Mouse (Mus musculus) T-helper 2 cell (primary cell): ENCODE results near the gene Shc3.

Source experiments
- in situ Hi-C: fragments of 300-600 bp; cut with MboI, MseI; formaldehyde crosslinking; loops from one replicate; pipeline ENCODE4 v1.15.1; 2025; ENCODE audit warnings: high pct_unique_total_duplicates

Gene Shc3

DNA sequence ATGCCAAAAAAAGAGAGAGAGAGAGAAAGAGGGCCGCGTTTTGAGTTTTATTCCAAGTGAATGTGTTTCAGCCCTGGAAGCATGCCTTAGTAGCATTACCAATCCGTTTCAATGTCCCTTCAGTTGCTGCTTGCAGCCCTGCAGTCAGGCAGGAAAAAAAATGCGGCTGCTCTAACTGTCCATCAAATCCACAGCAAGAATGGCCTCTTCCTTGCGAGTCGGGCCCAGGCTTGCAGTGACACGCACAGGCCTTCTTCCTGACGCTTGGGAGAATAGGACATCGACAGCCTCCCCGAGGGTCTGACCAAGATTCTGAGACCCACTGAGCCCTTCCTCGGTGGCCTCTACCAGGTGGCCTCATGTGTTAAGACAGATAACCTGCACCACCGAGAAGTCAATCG is 718 bp downstream of the Shc3 start:
- in situ Hi-C loops: no loop called here

DNA sequence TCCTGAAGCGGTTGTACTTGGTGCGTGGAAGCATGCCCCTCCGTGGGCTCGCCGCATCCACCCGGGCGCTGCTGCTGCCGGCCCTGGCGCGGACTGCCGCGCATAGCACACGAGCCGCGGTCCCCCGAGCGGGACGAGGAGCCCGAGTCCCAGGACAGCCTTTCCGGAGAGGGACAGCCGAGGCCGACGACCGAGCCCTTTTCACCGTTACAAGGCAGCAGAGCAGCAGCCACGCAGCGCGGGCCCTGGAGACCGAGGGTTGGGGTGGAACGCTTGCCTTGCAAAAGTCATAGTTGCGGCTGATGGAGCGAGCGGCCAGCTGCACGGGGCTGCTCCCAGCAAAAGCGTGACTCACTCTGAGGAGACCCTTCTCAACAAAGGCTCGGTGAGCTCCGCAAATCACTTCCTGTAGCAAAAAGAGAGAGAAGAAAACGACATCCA is 1.8 kb downstream of the Shc3 start:
- in situ Hi-C loops: no loop called here

DNA sequence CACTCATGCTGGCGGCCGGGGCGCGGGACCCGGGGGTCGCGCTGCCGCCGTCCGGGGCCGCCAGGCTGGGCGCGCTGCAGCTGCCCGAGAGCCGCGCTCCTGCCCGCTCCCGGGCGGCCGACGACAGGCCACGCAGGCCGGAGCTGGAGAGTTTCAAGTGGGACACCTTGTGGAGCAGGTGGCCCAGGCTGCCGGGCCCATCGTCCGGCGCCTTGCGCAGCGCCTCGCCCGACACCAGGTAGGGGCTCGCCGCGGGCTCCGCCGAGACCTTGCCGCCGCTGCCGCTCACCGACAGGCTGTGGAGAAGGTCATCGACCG is 2.2 kb downstream of the Shc3 start:
- in situ Hi-C loops: no loop called here

DNA sequence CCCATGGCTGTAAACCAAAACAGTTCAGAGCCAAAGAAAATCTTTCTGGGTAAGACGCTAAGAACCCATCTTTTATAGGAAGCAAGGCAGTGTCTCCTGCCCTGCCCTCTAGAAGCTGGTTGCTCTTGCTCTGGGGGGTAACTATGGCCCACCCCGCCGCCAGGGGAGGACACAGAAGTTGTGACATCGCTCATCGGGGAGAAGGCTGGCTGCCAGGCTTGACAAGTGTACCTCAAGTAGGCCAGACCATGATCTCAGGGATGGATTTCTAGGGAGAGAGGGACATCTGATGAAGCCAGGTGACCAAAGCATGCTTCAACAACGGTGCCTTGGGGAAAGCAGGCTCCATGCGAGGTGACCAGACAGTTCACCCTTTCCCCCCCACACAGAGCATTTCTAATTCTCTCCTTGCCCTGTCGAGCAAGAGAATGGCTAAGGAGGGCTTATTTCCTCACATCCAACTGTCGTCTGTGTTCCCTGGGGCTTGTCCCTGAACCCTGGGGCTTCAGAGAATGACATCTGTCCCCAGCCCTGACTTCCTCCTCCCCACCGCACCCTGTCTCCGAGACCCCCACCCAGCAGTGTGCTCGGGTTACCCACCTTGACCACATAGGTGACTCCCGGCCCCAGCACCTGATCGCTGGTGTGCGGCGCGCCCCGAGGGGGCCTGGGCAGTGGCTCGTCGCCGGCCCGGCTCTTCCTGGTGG is 2.7 kb downstream of the Shc3 start:
- in situ Hi-C loops: no loop called here

DNA sequence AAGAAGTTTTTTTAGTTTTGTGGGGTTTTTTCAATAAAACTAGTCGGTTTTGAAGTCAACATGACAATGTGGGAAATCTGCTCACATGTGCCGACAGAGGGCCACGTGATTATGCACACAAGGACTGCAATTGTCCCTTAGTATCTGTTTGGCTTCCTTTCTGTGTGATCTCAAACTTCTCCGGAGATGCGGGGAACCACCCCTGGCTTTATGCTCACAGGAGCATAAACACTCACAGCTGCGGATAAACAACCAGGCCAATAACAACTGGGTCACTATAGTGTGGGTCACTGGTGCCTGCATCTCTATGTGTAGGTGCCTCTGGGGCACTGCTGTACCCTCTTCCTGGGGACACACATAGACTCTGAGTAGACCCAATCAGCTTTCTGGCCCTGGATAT is 4.5 kb downstream of the Shc3 start:
- in situ Hi-C loops: no loop called here

DNA sequence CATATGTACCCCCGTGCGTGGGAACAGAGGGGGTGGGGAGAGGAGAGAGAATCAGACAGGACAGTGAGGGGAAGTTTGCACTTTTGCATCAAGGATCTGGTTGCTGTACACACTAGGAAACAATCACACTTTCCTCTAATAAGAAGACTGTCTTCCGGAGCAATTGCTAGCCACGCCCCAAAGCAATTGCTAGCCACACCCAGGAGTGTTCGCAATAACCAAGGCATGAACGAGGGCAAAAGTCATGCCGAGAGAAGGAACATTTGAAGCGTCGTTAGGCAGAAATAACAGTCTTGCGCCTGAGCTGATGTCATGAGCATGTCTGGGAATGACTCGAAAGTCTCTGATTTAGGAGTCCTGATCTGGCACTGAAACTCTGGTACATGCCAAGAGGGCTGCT is 15.9 kb downstream of the Shc3 start:
- in situ Hi-C loops: no loop called here

DNA sequence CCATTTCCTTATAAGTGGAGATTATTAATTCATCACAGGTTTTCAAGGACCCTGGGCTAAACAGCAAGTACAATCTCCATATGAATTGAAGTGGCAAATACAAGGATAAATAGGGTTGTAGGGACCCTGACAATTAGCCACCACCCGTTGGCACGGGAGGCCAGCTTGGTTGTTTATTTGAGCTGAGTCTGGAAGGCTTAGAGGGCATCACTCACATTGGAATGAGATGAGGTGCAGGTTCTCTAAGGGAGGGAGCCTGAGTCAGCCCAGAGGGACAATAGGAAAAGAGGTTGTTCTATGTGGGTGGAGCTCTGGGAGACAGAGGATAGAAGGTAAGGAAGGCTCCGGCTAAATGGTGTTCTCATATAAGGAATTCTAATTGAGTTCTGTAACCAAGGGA is 17.0 kb downstream of the Shc3 start:
- in situ Hi-C loops: no loop called here

DNA sequence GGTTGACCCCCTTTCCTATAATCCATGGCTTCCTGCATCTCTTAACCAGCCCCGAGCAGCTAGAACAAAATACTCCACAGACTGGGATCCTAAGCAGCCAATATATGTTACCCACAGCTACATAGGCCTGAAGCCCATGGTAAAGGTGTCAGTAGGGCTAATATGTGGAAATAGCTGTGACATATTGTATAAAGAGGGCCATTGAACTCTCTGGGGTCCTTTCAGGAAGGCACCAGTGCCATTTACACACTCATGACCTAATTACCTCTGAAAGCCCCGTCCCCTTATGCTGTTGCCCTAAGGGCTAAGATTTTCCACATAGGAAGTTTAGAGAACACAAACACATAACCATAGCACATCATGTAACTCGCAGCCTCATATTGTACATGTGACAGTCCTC is 17.4 kb downstream of the Shc3 start:
- in situ Hi-C loops: no loop called here

DNA sequence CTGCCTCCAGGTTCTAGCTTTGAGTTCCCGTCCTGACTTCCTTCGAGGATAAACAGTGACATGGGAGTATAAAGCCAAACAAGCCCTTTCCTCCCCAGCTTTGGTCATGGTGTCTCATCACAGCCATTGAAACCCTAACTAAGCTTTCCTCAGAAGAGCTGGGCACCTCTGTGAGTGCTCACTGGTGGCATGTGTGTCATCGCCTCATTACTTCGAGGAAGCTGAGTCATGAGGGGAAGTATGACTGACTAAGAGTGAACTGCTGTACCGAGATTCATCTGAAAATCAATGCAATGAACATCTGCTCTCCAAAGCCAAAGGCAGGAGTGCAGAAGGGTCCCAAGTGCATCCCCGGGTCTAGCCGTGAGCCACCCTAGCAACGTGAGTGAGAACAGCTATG is 29.4 kb downstream of the Shc3 start:
- in situ Hi-C loops: loop anchor here (10.0 kb wide), 1 partner anchor 775 kb away; no protein-coding TSS in a partner anchor

DNA sequence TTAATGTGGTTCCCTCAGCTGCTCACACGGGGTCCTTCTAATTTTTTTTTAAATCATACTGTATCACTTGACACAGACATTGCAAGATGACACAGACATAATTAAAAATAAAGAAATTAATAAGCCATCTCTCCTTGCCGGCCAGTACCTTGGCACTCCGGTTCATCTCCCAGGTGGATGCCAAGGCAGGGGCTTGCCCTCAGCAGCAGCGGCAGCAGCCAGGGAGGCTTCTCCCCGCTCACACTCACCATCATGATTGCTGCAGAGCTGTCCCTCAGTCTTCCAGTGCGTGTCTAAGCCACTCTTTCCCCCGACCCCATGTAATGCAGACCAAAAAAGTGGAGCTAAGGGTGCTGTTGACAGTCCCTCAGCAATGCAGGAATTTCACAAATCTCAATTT is 33.9 kb downstream of the Shc3 start:
- in situ Hi-C loops: loop anchor here (10.0 kb wide), 1 partner anchor 779 kb away; no protein-coding TSS in a partner anchor

DNA sequence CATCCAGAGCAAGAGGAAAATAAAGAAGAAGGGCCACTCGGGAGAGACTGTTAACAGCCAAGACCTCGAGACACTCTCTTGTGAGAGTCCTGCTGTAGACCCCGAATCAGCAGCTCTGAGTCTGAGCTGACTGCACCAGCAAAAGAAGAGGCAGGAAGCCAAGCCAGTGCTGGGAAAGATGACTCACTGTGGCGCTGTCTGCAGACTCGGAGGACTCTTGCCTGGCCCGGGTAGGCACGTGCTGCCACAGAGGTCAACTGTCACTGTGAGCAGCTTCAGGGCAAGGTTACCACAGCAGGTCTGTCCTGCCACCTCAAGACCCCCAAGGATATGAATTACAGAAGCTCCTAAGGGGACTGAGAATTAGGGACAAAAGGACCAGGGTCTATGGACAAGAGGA is 42.7 kb downstream of the Shc3 start:
- in situ Hi-C loops: no loop called here

DNA sequence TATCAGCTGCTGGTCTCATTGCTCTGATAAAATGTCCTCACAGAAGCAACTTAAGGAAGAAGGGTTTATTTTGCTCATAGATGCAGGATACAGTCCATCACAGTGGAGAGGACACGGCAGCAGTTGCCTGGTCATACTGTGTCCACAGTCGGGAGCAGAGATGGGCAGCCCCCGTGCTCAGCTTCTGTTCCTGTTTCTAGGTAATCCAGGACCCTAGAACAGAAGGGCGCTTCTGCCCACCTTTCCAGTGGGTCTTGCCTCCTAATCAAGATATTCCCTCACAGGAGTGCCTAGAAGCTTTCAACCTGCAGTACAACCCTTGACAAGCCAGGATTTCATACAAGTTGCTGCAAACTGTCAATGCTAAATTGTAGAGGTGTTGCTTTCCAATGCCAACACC is 44.9 kb downstream of the Shc3 start:
- in situ Hi-C loops: no loop called here

DNA sequence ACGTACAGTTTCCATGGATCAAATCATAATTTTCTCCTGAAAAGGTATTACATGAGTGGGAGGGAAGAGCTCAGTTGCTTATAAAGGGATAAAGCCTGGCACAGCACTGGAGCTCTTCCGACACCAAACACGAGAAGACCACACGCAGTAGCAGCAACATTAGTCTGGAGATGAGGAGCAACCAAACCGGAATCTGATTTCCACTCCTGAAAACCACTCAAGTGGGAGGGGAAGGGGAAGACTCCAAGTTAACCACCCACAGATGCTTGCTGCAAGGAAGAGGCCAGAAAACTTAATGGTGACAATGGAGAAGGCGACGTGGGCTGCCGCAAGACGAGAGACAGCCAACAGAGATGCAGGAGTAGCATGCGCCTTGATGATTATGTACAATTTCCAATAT is 45.9 kb downstream of the Shc3 start:
- in situ Hi-C loops: no loop called here

DNA sequence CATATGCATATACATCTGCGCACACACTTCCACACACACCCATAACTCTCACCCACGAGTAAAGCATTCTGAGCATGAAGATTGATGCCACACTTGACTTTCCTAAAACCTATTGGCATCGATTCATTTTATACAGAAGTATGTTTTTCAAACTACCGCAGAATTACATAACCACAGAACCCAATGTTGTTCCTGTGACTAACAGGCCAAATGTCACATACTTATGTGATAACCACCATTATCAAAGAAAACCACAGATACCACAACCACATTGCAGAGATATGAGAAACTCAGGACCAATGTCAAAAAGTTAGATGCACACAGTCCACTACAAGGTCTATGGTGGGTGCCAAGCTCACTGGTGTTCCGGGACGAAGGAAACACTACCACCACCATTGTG is 50.3 kb downstream of the Shc3 start:
- in situ Hi-C loops: no loop called here

DNA sequence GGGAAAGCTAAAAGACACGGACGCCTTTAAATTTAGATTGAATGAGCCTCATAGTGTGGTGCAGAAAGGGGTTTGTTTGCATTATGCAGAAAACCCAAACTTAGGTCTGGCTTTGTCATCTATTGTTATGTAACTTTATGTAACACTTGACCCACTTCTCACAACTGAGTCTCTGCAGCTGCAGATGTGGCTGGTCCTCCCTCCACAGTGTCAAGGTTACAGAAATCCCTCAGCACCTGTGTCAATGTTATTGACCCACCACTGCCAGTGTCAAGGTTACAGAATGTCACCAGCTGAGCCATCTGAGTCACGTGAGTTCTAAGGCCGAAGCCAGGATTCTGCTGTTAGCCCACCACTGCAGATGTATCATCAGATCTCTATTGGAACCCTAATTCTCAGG is 51.3 kb downstream of the Shc3 start:
- in situ Hi-C loops: no loop called here

DNA sequence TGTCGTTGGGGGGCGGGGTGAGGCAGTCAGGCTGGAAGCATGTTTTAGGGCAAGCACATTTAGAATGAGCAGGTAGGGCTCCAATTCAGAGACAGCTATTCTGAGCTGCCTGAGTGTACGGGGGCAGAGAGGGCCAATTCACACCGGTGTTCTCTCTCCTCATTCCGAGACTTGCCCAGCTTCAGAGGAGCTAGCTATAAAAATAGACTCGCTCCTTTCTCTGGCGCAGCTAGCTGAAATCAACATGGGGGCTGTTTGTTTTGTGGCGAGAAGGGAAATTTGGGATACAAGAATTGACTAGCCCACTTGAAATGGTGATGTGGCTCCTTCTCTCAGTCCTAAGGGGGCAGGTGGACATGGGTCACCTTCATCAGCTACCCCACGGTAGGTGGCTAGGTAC is 60.4 kb downstream of the Shc3 start:
- in situ Hi-C loops: no loop called here

DNA sequence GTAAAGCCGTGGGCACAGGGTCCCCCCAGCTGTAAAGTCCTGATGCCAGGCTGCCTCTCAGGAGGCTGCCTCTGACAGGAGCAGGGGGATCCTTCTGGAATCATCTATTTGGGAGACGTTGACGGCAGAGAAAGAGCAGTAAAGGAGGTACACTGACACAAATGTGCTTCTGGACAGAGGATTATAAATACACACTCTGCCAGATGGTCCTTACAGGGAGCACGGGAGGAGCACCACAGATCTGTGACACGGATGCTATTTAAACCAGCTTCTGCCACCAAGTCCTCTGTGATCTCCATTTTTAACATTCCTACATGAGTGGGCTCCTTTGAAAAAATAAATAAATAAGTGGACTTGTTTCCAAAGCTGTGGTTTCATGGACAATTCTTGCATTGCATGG is 63.5 kb downstream of the Shc3 start:
- in situ Hi-C loops: no loop called here

DNA sequence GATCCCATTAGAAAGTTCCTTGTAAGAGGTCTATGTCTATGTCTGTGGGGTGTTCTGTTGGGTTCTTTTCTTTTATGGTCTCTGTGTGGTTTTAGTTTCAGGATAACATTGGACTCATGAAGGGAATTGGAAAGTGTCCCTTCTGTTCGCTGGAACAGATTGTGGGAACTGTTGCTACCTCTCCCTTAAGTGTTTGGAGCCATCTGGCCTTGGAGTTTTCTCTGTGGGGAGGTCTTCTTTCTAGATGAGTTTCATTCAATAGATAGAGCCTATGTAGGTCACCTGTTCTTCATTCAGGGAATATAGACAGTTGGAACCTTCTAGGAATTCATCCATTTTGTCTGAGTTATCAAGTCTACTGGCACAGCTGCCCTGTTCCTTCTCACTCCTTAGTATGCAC is 69.5 kb downstream of the Shc3 start:
- in situ Hi-C loops: no loop called here

DNA sequence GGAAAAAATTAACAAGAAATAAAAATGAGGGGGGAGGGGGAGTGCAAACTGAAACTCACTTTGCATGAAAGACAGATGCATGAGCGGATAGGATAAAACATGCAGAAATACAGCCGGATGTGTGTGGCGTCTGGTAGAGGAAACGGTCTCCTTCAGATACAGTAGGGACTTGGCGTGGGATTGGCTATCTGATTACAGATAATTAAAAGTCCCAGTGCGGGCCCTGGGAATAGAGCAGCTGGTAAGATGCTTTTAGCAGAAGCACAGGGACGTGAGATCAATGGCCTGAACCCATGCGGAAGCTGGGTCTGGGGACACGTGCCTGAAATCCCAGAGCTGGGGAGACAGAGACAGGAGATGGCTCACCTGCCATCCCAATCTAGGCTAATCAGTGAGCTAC is 75.5 kb downstream of the Shc3 start:
- in situ Hi-C loops: no loop called here

DNA sequence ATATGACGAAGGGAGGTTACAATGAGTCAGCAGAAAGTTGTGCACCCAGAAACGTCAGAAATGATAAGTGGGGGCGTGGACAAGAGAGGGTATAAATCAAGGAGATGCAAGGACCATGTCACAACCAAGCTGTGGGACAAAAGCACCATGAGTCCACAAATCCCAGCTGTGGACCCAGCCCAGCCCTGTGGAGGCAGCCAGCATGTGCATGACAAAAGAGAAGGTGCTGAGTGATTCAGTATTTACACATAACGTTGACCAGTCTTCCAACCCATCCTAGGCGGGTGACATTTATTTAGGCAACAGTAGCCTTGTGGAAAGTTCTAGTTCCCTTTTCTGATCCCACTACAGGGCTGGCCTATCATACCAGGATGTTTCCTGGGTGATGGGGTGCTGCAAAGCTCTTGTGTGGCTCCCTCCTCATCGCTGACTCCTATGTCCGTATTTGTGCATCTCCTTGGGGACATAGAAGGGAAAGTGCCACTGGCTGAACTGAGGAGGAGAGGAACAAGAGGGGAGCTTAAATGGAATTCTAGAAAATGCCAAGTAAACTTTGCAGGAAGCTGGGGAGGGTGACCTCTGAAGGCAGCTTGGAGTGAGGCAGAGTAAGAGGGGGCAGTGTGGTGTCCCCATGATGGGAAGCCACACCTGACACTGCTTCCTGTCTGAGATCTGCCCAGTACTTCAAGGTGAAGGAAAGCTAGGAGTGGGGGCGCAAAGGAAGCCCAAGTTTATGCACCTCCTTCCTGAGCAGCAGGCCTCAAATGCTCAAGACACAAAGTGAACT is 77.4 kb downstream of the Shc3 start:
- in situ Hi-C loops: no loop called here

DNA sequence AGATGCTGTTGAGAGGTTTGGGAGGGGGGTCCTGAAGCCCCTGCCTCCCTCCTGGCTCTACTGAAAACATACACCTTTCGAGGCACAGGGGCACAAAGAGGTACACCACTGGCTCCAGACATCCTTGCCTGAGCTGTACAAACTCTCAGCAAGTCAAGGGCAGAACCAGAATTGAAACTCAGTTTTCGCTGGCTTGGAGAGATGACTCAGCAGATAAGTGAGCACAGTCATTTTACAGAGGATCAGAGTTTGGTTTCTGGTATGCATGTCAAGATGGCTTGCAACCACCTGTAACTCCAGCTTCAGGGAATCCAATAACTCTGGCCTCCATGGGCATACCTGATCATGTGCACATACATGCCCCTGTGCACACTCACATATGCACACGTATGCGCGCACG is 79.0 kb downstream of the Shc3 start:
- in situ Hi-C loops: no loop called here

DNA sequence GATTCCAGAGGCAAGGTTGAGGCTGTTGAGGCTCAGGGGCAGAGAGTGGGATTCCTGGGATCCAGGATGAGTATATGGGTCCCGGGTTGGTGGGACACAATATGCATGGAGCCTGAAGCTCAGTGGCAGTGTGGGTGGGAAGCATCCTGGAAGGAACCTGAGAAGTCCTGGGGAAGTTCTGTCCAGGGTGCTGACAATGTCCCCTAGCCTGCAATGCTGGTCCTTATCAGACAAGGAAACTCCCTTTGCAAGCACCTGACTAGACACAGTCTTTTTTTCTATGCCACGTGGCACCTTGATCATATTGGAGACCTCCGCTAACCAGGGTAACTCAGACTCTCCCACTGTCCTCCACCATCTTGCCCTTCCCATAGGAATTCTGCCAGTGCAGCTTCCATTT is 80.3 kb downstream of the Shc3 start:
- in situ Hi-C loops: no loop called here

DNA sequence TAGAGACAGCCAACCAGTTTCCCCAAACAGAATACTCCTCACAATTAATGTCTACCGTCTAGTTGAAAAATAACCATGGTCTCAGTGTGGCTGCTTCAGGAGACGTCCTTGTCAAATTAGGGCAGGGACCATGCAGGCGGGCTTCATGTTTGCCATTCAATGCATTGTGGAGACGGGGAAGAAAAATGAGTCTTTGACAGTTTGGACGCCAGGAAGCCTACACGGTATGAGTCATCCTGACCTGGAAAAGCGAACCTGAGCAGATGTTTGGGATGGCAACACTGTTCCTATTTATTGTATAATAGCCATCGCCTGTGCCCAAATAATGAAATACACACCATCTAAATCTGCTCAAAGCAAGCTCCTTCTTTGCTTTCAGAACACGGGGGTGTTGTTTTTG is 83.9 kb downstream of the Shc3 start:
- in situ Hi-C loops: no loop called here

DNA sequence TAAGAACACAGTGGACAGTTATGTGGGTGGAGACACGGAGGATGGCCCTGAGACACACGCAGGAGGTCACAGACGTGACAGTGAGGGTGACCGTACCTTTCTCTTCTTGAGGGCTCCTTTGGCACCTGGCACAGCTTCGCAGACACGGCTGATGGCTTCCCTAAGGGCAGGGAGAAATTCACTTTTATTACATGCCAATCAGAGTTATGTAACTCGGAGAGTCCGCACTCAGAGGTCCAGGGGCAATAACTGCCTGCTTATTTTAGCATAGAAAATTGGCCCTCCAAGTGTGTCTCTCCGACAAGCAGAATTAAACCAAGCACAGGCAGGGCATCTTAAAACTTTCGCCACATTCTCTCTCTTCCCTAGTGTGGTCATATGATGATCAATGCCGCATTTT is 86.4 kb downstream of the Shc3 start:
- in situ Hi-C loops: no loop called here
